Mouse (Mus musculus): ENCODE results near the gene Chpf. TPM values are rescaled to one million over a fixed set of nuclear protein-coding genes. Genes with fewer than 3 reads are reported as not detected.

Chpf gene
- total RNA-seq (2017), result 3.6 to 11.4 TPM (median 4.3 TPM) in 3 replicates

DNA sequence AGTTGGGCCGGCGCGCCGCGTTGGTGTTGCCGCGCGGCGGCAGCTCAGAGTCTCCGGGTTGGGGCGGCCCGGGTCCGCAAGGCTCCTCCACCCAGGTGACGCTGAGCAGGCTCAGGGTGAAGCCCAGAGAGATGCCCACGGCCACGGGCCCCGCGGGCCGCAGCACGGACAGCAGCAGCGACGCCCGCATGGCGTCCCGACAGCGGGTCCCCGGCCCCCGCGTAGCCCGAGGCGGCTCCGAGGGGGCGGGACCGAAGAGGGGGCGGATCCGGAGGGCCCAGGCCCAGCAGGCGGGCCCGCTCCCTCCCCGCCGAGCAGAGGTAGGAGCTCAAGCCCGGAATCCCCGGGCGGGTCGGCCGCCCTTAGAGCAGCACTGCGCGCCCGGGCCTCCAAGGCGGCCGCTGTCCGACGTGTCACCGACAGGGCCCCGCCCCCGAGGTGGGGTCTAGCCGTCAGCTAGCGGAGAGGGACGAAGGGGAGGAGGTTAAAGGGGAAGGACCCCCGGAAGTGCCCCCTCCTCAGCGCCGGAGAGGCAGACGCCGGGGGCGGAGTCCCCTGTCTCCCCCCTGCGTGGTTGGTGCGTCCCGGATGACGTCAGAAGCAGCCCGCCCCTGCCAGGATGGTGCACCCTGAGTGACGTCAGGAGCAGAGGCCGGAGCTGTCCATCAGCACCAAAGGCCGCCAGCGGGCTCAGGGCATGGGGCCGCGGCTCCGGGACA lies at the start of gene Chpf, which contains the start of gene Tmem198:
Gene Chpf, minus strand, starts transcription at position 392 of the 719 bp plus-strand sequence.
Gene Tmem198, plus strand, starts transcription at position 617 of the 719 bp plus-strand sequence.
- ATAC-seq (replicated peaks; ENCODE audit: insufficient number of reproducible peaks, low FRiP score, low TSS enrichment, poor library complexity, severe bottlenecking), result peak; percentile 85

DNA sequence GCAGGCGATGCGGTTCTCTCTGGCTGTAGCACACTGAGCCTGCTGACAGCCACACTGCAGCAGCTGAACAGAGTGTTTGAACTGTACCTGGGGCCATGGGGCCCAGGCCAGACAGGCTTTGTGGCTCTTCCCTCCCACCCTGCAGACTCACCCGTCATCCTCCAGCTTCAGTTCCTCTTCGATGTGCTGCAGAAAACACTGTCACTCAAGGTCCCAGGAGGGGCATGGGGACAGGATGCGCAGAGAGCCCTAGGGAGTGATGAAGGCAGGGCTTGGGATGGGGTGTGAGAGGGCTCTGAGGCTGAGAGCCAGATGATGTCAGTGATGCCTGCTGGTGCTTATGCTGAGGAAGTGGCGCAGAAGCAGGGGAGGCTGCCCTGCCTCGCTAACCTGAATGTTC lies 45.6 kb upstream of the Chpf start:
- peak; percentile 21; the same call in 1 of the 2 replicates for ATAC-seq (replicated peaks; ENCODE audit: insufficient number of reproducible peaks, low FRiP score, low TSS enrichment, poor library complexity, severe bottlenecking)

DNA sequence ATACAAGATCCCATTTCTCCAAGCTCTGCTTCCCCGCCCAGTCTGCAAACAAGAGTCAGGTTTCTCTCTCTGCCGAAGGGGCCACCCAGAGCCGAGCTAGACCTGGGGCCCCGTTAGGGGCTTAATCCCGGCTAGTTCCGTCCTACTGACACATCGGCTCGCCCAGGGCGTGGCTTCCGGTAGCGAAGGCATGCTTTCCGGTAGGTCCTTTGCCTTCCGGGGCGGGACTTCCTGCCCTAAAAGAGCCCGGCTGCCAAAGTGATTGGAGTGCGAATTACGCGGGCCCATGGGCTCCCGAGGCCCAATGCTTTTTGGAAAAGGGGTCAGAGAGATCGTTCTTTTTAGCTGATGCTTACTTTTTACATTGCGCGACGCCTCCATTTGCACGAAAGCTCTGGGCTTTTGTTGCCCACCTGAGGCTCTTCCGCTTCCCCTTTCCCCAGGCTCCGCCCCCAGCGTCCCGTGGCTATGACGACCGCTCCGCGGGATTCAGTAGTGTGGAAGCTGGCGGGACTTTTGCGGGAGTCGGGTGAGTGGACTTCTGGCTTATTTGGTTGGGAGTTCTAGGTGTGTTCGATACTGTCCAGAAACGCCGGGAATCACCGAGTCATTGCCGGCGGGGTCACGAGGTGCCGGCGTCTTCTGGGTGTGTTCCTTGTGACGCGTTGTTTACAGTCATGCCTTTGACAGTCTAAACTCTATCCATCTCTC lies 42.4 kb upstream of the Chpf start, which contains the start of gene Stk11ip:
Gene Stk11ip, plus strand, starts transcription at position 209 of the 711 bp plus-strand sequence.
- peak; percentile 89 for ATAC-seq (replicated peaks; ENCODE audit: insufficient number of reproducible peaks, low FRiP score, low TSS enrichment, poor library complexity, severe bottlenecking)

DNA sequence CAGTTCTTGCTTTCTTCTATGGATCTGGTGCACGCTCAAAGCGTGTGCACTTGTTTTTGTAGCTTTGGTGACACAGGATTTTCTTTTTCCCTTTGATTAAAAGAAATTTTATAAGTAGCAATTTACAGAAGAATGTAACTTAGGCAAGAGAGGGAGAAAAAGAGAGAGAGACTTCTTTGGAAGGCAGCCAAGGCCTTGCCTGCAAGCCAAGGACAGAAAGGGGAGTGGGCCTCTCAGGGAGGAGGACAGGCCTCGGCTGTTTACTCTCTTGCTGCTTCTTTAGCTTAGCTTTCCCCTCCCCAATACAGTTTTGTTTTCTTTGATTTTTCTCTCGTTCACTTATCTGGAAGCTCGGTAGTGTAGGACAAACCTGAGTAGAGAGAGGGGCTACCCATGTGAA lies 40.5 kb upstream of the Chpf start:
- no peak for ATAC-seq (replicated peaks; ENCODE audit: insufficient number of reproducible peaks, low FRiP score, low TSS enrichment, poor library complexity, severe bottlenecking)

DNA sequence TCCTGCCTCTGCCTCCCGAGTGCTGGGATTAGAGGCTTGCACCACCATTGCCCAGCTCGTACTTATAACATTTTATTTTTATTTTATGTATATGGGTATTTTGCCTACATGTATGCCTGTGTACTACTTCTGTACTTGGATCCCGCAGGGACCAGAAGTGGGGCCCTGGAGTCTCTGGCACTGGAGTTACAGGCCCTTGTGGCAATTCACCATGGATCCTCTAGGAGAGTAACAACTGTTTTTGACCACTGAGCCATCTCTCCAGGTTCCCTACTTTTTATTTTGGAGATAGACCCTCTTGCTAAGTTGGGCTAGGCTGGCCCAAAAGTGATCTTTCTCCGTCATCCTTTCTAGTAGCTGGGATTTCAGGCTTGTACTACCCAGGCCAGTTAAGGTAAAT lies 39.3 kb upstream of the Chpf start:
- ATAC-seq (replicated peaks; ENCODE audit: insufficient number of reproducible peaks, low FRiP score, low TSS enrichment, poor library complexity, severe bottlenecking), result no peak

DNA sequence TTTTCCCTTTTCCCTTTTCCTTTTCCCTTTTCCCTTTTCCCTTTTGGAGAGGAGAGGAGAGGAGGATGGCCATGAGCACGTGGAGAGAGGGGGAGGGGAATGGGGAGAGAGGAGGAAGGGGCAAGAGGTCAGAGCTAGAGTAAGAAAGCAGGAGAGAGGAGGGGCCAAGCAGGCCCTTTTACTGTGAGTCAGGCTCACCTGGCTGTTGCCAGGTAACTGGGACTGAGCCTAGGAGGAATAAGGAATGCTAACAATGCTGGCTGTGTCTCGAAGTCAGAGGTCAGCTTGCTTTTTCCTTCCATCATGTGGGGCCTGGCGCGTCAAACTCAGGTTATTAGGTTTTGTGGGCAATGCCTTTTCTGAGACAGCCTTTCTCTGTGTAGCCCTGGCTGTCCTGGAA lies 38.9 kb upstream of the Chpf start:
- ATAC-seq (replicated peaks; ENCODE audit: insufficient number of reproducible peaks, low FRiP score, low TSS enrichment, poor library complexity, severe bottlenecking), result no peak

DNA sequence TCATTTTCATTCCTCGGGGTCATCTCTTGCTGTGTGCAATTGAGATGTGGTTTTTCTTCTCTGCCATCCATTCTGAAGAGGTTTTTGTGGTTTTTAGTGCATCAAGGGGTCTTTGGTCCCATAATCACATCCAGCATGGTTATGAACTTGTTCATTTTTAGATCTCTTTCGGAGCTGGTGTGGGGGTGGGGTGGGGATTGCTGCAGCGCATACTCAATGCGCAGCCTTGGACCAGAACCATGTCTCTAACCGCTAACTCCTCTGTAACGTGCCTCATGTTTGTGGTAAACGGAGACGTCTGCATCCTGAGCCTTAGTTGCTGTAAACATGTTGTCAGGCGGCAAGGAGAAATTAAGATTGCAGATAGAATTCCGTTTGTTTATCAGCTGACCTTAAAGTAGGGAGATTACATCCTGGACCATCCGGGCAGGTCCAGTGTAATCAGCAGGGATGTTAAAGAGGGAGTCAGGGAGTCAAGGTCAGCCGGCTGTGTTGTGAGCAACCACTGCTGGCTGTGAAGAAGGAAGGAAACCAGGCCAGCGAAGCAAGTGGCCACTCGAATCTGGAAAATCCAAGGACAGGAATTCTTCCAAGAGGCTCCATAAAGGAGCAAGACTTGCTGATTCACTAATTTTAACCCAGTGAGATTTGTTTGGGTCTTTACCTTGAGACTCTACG lies 37.7 kb upstream of the Chpf start:
- no peak for ATAC-seq (replicated peaks; ENCODE audit: insufficient number of reproducible peaks, low FRiP score, low TSS enrichment, poor library complexity, severe bottlenecking)

DNA sequence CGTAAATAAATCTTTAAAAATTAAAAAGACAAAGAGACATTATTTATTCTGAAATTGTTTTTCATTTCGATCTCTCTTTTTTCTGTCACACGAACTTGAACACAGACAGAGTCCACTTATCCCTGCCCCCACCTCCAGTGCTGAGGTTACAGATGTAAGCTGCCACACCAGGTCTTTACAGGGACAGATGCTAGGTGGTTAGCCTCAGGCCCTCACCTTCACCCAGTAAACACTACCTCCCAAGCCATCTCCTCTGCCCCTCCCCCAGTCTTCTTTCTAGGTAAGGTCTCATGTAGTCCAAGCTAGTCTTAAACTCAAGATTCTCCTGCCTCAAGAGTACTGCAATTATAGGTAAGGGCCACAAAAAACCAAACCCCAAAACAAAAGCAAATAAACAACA lies 33.4 kb upstream of the Chpf start:
- no peak for ATAC-seq (replicated peaks; ENCODE audit: insufficient number of reproducible peaks, low FRiP score, low TSS enrichment, poor library complexity, severe bottlenecking)

DNA sequence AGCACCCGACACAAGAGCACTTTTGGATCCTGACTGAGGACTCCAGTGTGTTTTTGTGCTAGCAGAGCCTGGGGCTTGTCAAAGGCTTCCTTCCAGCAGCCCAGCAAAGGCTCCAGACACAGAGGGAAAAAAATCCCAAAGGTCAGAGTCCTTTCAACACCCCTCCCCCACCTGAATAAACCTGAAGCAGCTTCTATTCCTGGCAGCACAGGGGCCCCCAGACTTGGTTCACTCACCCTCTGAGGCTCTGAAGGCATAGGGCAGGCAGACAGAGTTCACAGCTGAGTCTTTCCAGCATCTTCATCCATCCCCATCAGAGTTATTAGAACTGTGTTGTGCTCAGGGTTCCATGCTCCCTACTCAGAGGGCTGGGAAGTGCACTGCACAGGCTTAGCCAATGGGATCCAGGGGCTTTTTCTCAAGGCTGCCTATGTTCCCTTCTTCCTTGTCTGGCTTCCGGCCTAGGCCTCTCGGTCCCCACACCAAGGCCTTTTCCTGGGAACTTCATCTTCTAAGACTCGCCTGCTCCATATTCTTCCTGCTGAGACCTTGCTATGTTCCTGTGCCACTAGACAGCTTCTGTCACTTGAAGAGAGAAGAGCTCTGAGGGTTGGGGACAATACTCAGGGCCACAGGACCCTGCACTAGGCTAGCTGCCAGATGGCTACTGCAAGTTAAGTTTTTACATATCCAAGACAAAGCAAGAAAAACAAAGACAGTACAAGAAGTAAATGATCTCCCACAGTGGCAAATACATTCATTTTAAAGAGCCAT lies 32.5 kb upstream of the Chpf start:
- no peak for ATAC-seq (replicated peaks; ENCODE audit: insufficient number of reproducible peaks, low FRiP score, low TSS enrichment, poor library complexity, severe bottlenecking)

DNA sequence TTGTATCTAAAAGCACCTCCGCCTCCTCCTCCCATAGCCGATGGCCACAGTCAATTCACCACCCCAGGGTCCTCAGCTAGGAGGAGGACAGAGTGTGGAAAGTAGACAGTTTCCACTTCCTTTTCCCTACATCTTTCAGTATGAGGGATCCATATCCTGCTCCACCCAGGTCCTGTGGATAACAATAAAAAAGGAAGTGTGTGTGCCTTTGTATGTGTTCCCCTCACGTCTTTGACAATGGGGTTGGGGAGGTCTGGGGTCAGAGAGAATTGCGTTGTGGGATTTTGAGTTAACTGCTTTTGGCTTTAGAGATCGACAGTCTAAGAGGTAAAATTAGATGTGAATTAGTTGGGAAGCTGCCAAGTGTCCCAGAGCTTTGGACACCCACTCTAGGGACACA lies 31.0 kb upstream of the Chpf start:
- ATAC-seq (replicated peaks; ENCODE audit: insufficient number of reproducible peaks, low FRiP score, low TSS enrichment, poor library complexity, severe bottlenecking), result no peak

DNA sequence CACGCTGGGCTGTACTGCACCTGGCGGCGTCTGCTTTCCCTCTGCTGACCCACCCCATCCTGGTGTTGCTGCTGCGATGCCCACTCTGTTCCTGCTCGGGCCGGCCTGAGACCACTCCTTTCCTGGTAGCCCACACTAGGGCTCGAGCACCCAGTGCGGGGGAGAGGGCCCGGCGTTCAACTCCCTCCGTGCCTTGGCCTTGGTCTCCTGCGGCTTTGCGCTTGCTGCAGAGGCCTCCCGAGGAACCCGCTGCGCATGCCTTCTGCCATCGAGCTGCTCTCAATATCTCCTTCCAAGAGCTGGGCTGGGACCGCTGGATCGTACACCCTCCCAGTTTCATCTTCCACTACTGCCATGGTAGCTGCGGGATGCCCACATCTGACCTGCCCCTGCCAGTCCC lies 30.5 kb upstream of the Chpf start:
- no peak; the same call in 1 of the 2 replicates for ATAC-seq (replicated peaks; ENCODE audit: insufficient number of reproducible peaks, low FRiP score, low TSS enrichment, poor library complexity, severe bottlenecking)

DNA sequence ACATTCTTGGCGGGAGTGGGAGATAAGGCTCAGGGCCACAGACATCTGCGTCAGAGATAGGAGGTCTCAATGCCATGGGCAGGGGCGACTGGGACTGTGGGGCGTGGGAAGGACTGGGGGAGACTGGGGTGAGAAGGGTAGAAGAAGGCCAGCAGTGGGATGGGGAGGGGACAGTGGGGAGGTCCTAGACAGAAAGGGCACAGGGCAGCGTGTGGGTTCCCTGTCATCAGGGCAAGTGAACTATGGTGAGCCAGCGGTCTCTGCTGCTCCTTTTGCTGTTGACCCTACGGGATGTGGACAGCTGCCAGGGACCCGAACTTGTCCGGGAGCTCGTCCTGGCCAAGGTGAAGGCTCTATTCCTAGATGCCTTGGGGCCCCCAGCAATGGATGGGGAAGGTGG lies 27.9 kb upstream of the Chpf start, which contains the start of gene Inha:
Gene Inha, plus strand, starts transcription at position 72 of the 400 bp plus-strand sequence.
- ATAC-seq (replicated peaks; ENCODE audit: insufficient number of reproducible peaks, low FRiP score, low TSS enrichment, poor library complexity, severe bottlenecking), result no peak

DNA sequence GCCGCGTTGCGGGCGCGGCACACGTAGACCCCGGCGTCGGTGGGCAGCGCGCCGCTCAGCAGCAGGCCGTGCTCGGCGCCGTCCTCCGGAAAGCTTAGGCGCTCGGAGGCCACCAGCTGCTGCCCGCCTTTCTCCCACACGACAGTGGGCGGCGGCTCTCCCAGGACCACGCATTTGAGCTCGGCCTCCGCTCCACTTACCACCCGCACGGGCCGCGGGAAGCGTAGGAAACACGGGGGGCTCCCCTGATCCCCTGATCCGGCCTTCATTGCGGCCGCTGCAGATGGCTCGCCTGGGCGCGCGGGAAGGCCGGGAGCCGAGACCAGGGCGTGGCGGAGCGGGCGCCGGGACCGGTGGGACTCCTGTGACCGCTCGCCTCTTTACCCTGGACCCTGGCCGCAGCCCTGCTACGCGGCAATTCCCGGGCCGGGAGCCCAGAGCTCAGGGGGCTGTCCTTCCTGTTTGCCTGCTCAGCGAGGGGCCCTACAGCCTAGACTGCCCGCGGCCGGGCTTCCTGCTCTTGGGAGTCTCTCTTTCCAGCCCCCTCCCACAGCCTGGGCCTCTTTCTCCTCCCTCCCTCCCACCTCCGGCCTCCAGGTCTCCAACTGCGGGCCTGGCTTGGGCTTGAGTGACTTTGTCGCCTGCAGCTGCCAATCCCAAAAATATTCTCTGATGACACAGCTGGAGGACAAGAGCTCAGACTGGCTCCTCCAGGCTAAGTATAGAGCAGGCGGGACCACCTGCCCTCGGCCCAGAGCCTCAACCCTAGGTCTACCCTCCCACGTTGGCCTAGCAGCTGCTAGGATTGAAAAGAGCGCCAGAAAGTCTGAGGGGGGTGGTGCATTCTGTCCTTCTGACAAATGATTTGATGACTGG lies 27.1 kb upstream of the Chpf start, which contains the start of gene Obsl1:
Gene Obsl1, minus strand, starts transcription at position 497 of the 876 bp plus-strand sequence.
- no peak for ATAC-seq (replicated peaks; ENCODE audit: insufficient number of reproducible peaks, low FRiP score, low TSS enrichment, poor library complexity, severe bottlenecking)

DNA sequence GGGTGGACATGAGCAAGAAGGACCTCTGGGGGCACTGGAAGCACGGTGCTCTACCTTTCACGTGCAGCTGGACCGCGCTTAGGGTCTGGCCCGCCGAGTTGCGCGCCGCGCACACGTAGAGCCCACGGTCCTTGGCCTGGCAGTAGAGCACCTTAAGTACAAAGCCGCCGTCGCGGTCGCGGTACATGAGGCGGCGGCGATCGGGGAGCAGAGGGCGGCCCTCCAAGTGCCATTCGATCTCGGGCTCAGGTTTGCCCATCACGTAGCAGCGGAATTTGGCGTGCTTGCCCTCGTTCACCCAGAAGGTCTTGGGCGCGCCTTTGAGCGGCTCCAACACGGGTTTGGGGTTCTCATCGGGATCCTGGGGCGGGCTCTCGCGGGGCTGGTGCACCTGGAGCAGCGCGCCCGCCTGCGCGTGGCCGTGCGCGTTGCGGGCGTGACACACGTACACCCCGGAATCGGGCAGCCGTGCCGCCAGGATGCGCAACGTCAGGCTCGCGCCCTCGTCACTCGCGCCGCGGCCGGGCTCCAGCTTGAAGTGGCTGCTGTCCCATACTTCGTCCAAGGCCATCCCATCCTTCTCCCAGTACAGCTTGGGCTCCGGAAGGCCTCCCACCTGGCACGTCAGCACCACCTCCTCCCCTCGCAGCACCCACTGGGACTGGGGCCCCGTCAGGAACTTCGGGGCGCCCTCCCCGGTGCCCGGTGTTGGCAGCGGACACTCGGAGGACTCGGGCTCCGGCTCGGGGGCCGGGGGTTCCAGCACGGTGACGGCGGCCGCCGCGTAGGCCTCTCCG lies 26.2 kb upstream of the Chpf start:
- no peak for ATAC-seq (replicated peaks; ENCODE audit: insufficient number of reproducible peaks, low FRiP score, low TSS enrichment, poor library complexity, severe bottlenecking)

DNA sequence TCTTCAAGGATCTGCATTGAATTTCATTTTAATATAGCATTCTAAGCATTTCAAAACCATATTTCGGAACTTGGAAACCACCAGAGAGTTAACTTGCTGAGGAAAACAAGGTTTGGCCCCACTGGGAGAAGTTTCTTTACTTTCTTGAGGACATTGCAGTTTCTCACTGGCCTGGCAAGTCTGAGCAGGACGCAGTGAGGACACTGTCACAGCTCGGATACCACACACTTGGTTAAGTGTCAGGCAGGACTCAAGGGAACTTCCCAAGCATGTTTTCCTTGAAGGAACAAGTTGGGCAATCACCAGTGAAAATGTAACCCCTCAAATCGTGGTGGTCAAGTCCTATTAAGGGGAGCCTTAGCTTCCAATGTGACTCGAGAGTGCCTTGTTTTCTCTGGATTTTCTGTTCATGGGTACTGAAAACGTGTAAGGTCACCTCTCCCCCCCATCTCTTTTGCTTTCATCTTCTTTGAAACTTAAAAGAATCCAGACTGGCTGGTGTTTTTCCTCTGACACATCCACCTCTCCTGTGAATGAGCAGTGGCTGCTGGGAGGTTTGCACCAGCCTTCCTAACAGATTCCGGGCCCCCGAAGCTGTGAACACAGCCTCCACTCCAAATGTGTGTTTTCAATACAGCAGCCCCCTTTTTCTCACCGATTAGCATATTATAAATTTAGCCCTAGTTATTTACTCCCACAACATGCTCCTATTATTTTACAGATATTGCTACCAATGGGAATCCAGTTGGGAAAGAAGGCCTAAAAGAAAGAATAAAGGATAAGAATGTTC lies 25.3 kb upstream of the Chpf start:
- ATAC-seq (replicated peaks; ENCODE audit: insufficient number of reproducible peaks, low FRiP score, low TSS enrichment, poor library complexity, severe bottlenecking), result no peak

DNA sequence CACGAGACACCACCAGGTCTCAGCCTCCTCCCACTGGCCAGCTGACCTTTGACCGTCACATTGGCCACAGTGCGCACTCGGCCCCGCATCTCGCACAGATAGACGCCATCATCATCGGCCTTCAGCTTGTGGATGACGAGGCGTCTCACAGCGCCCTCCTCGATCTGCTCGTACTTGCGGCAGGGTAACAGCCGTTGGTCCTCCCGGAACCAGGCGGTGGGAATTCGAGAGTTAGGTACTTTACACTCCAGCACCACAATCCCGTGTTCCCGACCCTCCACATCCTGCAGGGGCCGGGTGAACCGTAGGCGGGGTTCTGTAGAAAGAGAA lies 24.5 kb upstream of the Chpf start:
- no peak for ATAC-seq (replicated peaks; ENCODE audit: insufficient number of reproducible peaks, low FRiP score, low TSS enrichment, poor library complexity, severe bottlenecking)

Data from monocyte, adult 5-6 weeks (primary cell).